ENCODE assay signal across 8 mouse cellular contexts in the genomic region with DNA sequence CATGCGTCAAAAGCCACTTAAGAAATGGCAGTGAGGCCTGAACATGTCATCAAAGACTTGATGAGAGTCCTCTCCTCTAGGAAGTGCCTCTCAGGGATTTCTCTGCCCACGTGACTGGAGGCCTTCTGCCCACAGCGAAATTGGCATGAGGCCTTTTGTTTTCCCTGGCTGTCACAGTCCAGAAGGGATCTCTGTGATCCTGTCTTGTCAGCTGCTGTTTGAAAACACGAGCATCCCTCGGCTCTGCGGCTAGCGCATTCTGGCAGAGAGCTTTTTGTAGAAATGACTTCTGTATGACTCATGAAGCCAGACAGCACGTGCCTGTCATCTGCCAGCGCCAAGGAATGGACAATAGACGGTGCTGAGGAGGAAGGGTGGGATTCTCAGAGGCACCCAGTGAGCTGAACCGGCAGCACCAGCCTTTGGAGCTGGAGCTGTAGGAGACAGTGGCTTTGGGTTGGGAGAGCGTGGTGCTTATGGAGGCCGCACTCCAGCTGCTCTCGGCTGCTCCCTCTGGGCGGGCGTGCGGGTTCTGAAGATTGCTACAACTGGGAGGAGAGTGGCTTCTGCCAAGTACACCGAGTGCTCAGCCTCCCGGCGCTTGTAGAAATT. TPM values are rescaled to one million over a fixed set of nuclear protein-coding genes. Genes with fewer than 3 reads are reported as not detected.
DNase-seq lines count a peak whose midpoint lies in the region; ATAC-seq lines count a peak whose summit lies in the region.

No protein-coding gene starts in this region.

- H3K4me1 ChIP-seq in heart, embryonic 15.5 days (replicated peaks): peaks cover 21% of the 10 kb centered on the region
- H3K4me1 ChIP-seq in midbrain, embryonic 15.5 days: peaks cover 3% of the 10 kb centered on the region; the same call in 1 of the 2 replicates

- H3K4me3 ChIP-seq in heart, embryonic 15.5 days: no peak overlapping the region
- H3K4me3 ChIP-seq in midbrain, embryonic 15.5 days: no peak overlapping the region

- peak; percentile 59; the same call in 1 of the 2 replicates for ATAC-seq in heart, embryonic 15.5 days (replicated peaks; ENCODE audit: insufficient number of reproducible peaks, insufficient read depth, low FRiP score, low read depth)
- ATAC-seq in midbrain, embryonic 15.5 days (replicated peaks): peak; percentile 70
- no peak for ATAC-seq in erythroblast, adult 5-6 weeks (replicated peaks; ENCODE audit: low FRiP score, poor library complexity, severe bottlenecking)

- H3K9me3 ChIP-seq in heart, embryonic 15.5 days (replicated peaks): no peaks in the 10 kb centered on the region
- no peaks in the 10 kb centered on the region for H3K9me3 ChIP-seq in midbrain, embryonic 15.5 days

- peaks cover 55% of the 10 kb centered on the region for H3K36me3 ChIP-seq in heart, embryonic 15.5 days
- peaks cover 49% of the 10 kb centered on the region for H3K36me3 ChIP-seq in midbrain, embryonic 15.5 days (replicated peaks)

- no peaks in the 10 kb centered on the region for H3K27me3 ChIP-seq in heart, embryonic 15.5 days
- H3K27me3 ChIP-seq in midbrain, embryonic 15.5 days (replicated peaks): no peaks in the 10 kb centered on the region

- DNase-seq in ovary, adult 18-20 months (ENCODE audit: low spot score): peak; percentile 75
- no peak for DNase-seq in ovary, postnatal 10 days (ENCODE audit: low spot score)
- peak; percentile 56 to 60 for DNase-seq in cerebellum, postnatal 36 days
- peak; percentile 90 for DNase-seq in layer of hippocampus, adult 9-11 months
- no peak for DNase-seq in spleen, postnatal 14 days (ENCODE audit: low spot score in 2 of 2)

- no peak overlapping the region for H3K9ac ChIP-seq in heart, embryonic 15.5 days
- no peak overlapping the region for H3K9ac ChIP-seq in midbrain, embryonic 15.5 days

- 47% methylated on average over 20 of the region's 20 CpGs for WGBS in heart, embryonic 15.5 days
- 66% methylated on average over 20 of the region's 20 CpGs for WGBS in midbrain, embryonic 15.5 days

- H3K27ac ChIP-seq in heart, embryonic 15.5 days: peak overlapping the region; percentile 78
- peak overlapping the region; percentile 70 for H3K27ac ChIP-seq in midbrain, embryonic 15.5 days

- no peak overlapping the region for H3K4me2 ChIP-seq in heart, embryonic 15.5 days
- no peak overlapping the region for H3K4me2 ChIP-seq in midbrain, embryonic 15.5 days

RNA-seq across cellular contexts. Expression of a gene that starts 10.4 kb away (rescaled TPM):
- 16.6 and 19.5 TPM in 2 replicates for polyA plus RNA-seq in heart, embryonic 15.5 days (2015; fragmentation: Nextera tagmentation; extraction: Ambion mirVana)
- 29.6 and 30.9 TPM in 2 replicates for polyA plus RNA-seq in midbrain, embryonic 15.5 days (2015; fragmentation: Nextera tagmentation; extraction: Ambion mirVana)
- total RNA-seq in erythroblast, adult 5-6 weeks (2015; ENCODE audit: low replicate concordance): 6.1 and 14.0 TPM in 2 replicates
- 6.6 and 10.5 TPM in 2 replicates for total RNA-seq in erythroblast, adult 5-6 weeks (2017; ENCODE audit: low replicate concordance)

RNA-seq across cellular contexts. Expression of a gene that starts 56.7 kb away (rescaled TPM):
- polyA plus RNA-seq in heart, embryonic 15.5 days (2015; fragmentation: Nextera tagmentation; extraction: Ambion mirVana): 0.04 and 0.10 TPM in 2 replicates
- 7.7 and 7.9 TPM in 2 replicates for polyA plus RNA-seq in midbrain, embryonic 15.5 days (2015; fragmentation: Nextera tagmentation; extraction: Ambion mirVana)
- not detected in 2 replicates for total RNA-seq in erythroblast, adult 5-6 weeks (2015; ENCODE audit: low replicate concordance)
- not detected in 2 replicates for total RNA-seq in erythroblast, adult 5-6 weeks (2017; ENCODE audit: low replicate concordance)

Comparison
In these comparisons a context has a peak if more than half of its experiments do, and no peak if none do; other contexts are left out.
1. DNase-seq: peak in ovary, adult 18-20 months (single experiment), cerebellum, postnatal 36 days (2 of 2) and layer of hippocampus, adult 9-11 months (single experiment); none in ovary, postnatal 10 days (single experiment) and spleen, postnatal 14 days (0 of 2).